Comparison of ENCODE assay signal across 20 mouse cellular contexts in genomic region chr16:50125564-50125963, GRCm38 (mm10).
DNase-seq lines count a peak whose midpoint lies in the region; ATAC-seq and TF ChIP-seq lines count a peak whose summit lies in the region.
"Had no signal": no experiment of that assay in that cellular context is flagged by ENCODE, and none has a peak within 500 bp of the region (broad histone marks: within the 10 kb centered on the region; RNA-seq: fewer than 3 reads in every experiment).

No protein-coding gene starts in this region.

- no peak for TF ChIP-seq POLR2A in kidney, adult 2 months (IDR thresholded peaks at IDR 0.05; ENCODE audit: low read depth, low read length)

- H3K27me3 ChIP-seq in kidney, adult 2 months (replicated peaks; ENCODE audit: control insufficient read depth, insufficient read depth, low read length): no peaks in the 10 kb centered on the region
- no peaks in the 10 kb centered on the region for H3K27me3 ChIP-seq in kidney, postnatal 0 days (ENCODE audit: insufficient read depth, low read length)
- H3K27me3 ChIP-seq in limb, embryonic 12.5 days: no peaks in the 10 kb centered on the region
- H3K27me3 ChIP-seq: embryonic facial prominence, embryonic 12.5 days; forebrain, embryonic 12.5 days; heart, embryonic 13.5 days; limb, embryonic 15.5 days; lung, embryonic 15.5 days had no signal

- ATAC-seq in kidney, postnatal 0 days (replicated peaks; ENCODE audit: low FRiP score, low read depth): peak; percentile 57; the same call in 1 of the 2 replicates
- peak; percentile 59; the same call in 1 of the 2 replicates for ATAC-seq in limb, embryonic 12.5 days (ENCODE audit: insufficient number of reproducible peaks, insufficient read depth, low FRiP score, low TSS enrichment, low read depth)
- no peak for ATAC-seq in activated CD4-positive, CD25-positive, alpha-beta regulatory T cell, adult 4 months

- TF ChIP-seq CTCF in kidney, adult 2 months (conservative IDR thresholded peaks at IDR 0.05; ENCODE audit: insufficient read depth, insufficient read length, low read depth, low read length): no peak
- TF ChIP-seq CTCF in kidney, postnatal 0 days (IDR thresholded peaks at IDR 0.05; ENCODE audit: low read depth): no peak

- no peak overlapping the region for H3K4me2 ChIP-seq in kidney, postnatal 0 days (ENCODE audit: low read length)
- H3K4me2 ChIP-seq in limb, embryonic 12.5 days: no peak overlapping the region
- H3K4me2 ChIP-seq: embryonic facial prominence, embryonic 12.5 days; forebrain, embryonic 12.5 days; heart, embryonic 13.5 days; limb, embryonic 15.5 days; lung, embryonic 15.5 days had no signal

- peak overlapping the region; percentile 76 for H3K27ac ChIP-seq in kidney, adult 2 months (ENCODE audit: insufficient read depth, low read depth, low read length)
- H3K27ac ChIP-seq in kidney, postnatal 0 days: no peak overlapping the region
- no peak overlapping the region for H3K27ac ChIP-seq in limb, embryonic 12.5 days
- H3K27ac ChIP-seq: embryonic facial prominence, embryonic 12.5 days; forebrain, embryonic 12.5 days; heart, embryonic 13.5 days; limb, embryonic 15.5 days; liver, embryonic 14.5 days; lung, embryonic 15.5 days had no signal

- DNase-seq in kidney, adult 11 months: peak; percentile 69
- peak; percentile 78 for DNase-seq in kidney, adult 2 months
- peak; percentile 25 for DNase-seq in kidney, postnatal 0 days (ENCODE audit: low spot score)
- DNase-seq in gastrocnemius, postnatal 4 days (ENCODE audit: low spot score in 2 of 2): no peak
- no peak for DNase-seq in retina, postnatal 1 day
- DNase-seq: adrenal gland, adult 8-10 months; cerebellum, adult 18-20 months; cerebellum, postnatal 14 days; heart, postnatal 14 days; lung, postnatal 36 days; midbrain, embryonic 14.5 days; thymus, postnatal 36 days had no signal

- WGBS in kidney, adult 2 months: 43% methylated on average over 5 of the region's 5 CpGs
- 53% methylated on average over 5 of the region's 5 CpGs for WGBS in kidney, postnatal 0 days
- WGBS in limb, embryonic 12.5 days: 36% methylated on average over 5 of the region's 5 CpGs

- no peaks in the 10 kb centered on the region; the same call in 1 of the 2 replicates for H3K4me1 ChIP-seq in kidney, adult 2 months (ENCODE audit: control insufficient read depth, insufficient read depth, low read length)
- H3K4me1 ChIP-seq in kidney, postnatal 0 days (replicated peaks; ENCODE audit: insufficient read depth, low read length): no peaks in the 10 kb centered on the region
- no peaks in the 10 kb centered on the region; the same call in 1 of the 2 replicates for H3K4me1 ChIP-seq in limb, embryonic 12.5 days (replicated peaks)
- H3K4me1 ChIP-seq: embryonic facial prominence, embryonic 12.5 days; forebrain, embryonic 12.5 days; heart, embryonic 13.5 days; lung, embryonic 15.5 days had no signal

- H3K9me3 ChIP-seq in kidney, postnatal 0 days (replicated peaks; ENCODE audit: low read length): no peaks in the 10 kb centered on the region
- H3K9me3 ChIP-seq in limb, embryonic 12.5 days: no peaks in the 10 kb centered on the region
- H3K9me3 ChIP-seq: embryonic facial prominence, embryonic 12.5 days; forebrain, embryonic 12.5 days; heart, embryonic 13.5 days; limb, embryonic 15.5 days; lung, embryonic 15.5 days had no signal

- H3K36me3 ChIP-seq in kidney, adult 2 months (ENCODE audit: control insufficient read depth, insufficient read depth, low read length): no peaks in the 10 kb centered on the region
- H3K36me3 ChIP-seq in kidney, postnatal 0 days (ENCODE audit: insufficient read depth, low read length): no peaks in the 10 kb centered on the region
- no peaks in the 10 kb centered on the region for H3K36me3 ChIP-seq in limb, embryonic 12.5 days
- H3K36me3 ChIP-seq: embryonic facial prominence, embryonic 12.5 days; forebrain, embryonic 12.5 days; heart, embryonic 13.5 days; limb, embryonic 15.5 days; lung, embryonic 15.5 days had no signal

- H3K9ac ChIP-seq in kidney, postnatal 0 days (ENCODE audit: low read depth, low read length): no peak overlapping the region
- no peak overlapping the region for H3K9ac ChIP-seq in limb, embryonic 12.5 days (replicated peaks)
- H3K9ac ChIP-seq: embryonic facial prominence, embryonic 12.5 days; forebrain, embryonic 12.5 days; heart, embryonic 13.5 days; limb, embryonic 15.5 days; liver, embryonic 14.5 days; lung, embryonic 15.5 days had no signal

- no peak overlapping the region for H3K4me3 ChIP-seq in kidney, adult 2 months (ENCODE audit: insufficient read depth, low read depth, low read length)
- H3K4me3 ChIP-seq in kidney, postnatal 0 days (replicated peaks; ENCODE audit: low read depth, low read length): no peak overlapping the region
- no peak overlapping the region for H3K4me3 ChIP-seq in limb, embryonic 12.5 days (replicated peaks)
- H3K4me3 ChIP-seq: embryonic facial prominence, embryonic 12.5 days; forebrain, embryonic 12.5 days; heart, embryonic 13.5 days; limb, embryonic 15.5 days; lung, embryonic 15.5 days had no signal

Comparison
In these comparisons a context has a peak if more than half of its experiments do, and no peak if none do; other contexts are left out.
1. DNase-seq: peak in kidney, adult 11 months (single experiment), kidney, adult 2 months (single experiment) and kidney, postnatal 0 days (single experiment); none in gastrocnemius, postnatal 4 days (0 of 2) and retina, postnatal 1 day (single experiment).